Mouse (Mus musculus): ENCODE measurements at regions not wholly inside any gene's neighbourhood (a gene's known extent, or its start where the extent isn't known, plus 50 kb on each side); places are given as distances from the start of the nearest gene placed in this dataset.

DNA sequence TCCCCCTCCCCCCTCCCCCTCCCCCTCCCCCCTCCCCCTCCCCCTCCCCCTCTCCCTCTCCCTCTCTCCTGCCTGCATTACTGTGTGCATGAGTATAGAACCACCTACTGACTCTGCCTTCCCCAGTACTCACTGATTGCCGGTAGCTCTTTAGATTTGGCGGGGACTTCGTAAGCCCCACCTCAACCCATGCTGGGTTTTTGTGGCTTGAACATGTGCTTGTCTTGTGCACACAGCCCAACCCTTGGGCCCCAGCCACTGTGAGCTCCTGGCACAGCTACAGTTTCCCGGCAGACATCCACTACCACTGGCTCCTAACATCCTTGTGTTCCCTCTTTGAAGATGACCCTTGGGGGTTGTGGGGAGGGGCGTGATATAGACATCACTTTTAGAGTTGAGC is 87.4 kb upstream of the Cdh4 start:
- in situ Hi-C loops (cut with MboI): no loop called here

DNA sequence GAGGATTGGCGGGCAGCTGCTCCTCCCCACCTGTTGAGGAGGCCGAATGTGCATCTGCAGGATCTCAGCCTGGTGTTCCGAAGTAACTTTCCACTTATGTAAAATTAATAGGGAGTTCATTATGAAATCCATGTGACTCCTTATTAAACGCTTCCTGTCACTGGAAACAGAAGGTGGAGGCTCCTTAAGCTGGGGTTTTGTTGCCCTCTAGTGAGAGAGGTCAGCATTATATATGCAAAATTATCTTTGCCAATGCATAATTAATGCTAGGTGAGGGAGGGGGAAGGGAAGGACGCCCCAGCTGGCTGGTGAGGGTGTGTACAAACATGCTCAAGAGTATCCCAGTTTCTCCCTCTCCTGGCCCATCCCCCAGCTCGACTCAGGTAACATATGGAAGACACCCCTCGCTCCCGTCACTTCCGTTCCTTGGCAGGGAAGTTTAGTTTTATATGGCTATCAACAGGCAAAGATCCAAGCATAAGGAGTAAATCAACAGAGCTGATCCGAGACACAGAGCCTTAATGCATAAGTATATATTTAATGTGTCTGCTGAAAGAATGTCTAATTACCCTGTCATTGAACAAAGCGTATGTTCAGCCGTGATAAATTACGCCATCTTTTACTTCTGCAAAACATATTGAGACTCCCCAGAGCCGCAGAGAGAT is 71.2 kb upstream of the Cdh4 start:
- in situ Hi-C loops (cut with MboI): no loop called here

DNA sequence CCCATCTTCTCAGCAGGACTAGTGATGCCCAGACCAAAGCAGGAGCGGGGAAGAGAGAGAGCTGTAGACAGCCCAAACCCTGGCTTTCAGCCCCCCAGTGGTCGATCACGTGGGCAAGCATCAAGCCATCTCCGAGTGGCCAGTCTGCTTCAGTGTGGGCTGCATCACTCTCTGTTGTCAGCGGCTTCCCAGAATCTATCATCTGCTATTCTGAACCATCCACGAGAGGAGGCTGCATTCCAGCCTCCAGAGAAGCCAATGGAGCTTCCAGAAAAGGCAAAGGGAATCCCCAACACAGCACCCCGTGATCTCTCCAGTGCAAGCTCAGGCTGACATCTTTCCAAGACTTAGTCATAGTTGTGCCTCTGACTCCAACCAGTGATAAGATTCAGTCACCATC is 70.7 kb upstream of the Cdh4 start:
- in situ Hi-C loops (cut with MboI): no loop called here

DNA sequence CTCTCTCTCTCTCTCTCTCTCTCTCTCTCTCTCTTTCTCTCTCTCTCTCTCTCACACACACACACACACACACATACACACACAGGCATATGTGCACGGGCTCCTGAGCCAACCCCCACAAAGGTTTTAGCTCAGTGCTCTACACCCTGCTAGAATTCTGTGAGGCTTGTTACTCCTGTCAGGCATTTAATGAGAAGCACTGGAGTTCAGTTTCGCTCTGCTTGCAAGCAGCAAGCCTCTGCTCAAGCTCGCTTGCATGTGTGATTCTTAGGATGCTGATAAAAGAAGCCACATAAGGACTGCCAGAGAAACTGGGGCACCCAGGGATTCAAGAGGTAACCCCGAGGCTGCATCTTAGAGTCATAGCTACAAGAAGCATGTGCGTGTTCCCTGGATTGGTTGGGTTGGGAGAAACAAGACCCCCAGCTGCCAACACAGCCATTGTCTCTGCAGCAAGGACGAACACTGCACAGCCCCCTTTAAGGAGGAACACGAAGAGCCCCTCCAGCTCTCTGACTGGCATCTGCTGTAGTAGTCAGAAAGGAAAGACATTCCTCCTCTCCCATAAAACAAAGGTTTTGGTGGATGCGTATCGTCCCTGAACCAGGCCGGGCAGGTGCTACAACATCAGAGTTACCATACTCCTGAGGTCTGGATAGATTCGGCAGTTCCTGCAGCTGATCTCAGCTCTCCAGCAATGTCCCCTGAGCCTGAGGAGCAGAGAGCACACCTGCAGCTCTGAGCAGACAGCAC is 62.4 kb upstream of the Cdh4 start:
- in situ Hi-C loops (cut with MboI): no loop called here

DNA sequence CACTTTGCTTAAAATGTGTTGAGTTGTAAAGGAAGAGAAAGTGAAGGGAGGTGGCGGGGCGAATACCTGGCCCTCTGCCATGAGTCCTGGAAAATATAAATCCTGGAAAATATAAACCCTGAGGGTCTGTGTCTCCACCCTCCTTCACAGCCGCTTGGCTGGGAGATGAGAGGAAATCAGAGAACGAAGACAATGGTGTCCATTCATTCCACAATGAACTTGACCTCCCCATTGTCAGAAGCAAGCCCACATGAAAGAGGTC is 61.9 kb upstream of the Cdh4 start:
- in situ Hi-C loops (cut with MboI): no loop called here

DNA sequence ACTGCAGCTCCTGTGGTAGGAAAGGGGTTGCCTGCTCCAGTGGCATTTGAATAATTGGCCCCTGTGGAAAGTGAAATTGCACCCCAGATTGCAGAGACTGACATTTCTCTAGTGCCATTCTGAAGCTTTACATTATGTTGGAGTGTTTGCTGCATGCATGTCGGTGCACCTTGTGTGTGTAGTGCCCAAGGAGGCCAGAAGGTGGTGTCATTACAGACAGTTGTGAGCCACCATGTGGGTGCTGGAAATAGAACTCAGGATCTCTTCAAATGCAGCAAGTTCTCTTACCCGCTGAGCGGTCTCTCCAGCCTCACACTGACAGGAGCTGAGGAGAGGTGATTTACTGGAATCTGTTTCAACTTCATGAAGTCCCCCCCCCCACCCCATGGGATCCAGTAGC is 60.3 kb upstream of the Cdh4 start:
- in situ Hi-C loops (cut with MboI): no loop called here

DNA sequence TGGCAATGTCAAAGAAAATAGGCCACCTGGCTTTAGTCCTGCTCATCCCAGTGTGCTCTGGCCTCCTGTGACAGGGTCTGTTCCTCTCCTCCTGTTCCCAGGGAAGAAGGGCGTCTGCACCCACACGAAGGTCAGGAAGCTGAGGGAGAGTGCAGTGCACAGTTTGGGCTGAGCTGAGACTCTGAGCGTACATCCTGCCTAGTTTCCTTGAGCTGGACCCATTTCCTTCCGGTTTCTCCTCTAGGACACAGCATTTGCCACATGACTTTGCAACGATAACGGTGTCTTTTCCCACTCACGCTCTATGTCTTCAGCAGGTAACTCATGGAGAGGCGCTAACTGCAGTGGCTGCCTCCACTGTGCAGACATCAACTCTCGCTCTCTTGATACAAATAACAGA is 59.6 kb upstream of the Cdh4 start:
- in situ Hi-C loops (cut with MboI): no loop called here

DNA sequence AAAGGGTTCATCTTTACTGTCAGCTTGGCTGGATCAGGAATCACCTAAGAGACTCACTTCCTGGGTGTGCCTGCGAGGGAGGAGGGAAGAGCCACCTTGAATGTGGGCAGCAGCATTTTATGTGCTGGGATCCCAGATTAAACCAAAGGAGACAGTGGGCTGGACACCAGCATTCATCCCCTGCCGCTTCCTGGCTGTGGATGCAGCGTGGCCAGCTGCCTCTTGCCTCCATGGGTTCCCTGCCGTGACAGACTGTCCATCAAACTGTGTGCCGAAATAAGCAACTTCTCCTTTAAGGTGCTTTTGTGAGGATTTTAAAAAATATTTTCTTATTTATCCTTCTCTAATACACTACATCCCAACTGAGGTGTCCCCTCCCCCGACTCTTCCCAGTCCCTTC is 55.4 kb upstream of the Cdh4 start:
- in situ Hi-C loops (cut with MboI): no loop called here

DNA sequence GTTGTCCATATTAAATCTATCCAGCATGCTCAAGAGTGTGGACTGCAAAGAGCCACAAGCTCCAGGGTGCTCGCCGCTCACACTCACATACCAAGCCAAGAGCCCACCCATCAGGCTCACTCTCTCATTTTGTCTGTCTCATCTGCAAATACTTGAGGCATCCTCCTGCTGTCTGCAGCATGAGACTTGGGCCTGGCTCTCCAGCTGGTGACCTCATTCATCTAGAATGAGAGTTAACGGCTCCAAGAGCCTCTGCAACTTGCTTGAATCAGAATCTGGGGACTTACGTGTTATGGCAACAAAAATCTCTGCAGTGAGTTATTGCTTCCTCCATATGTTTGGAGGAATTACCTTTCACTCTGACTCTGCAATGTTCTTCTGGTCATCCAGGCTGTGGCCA is 51.7 kb upstream of the Cdh4 start:
- in situ Hi-C loops (cut with MboI): no loop called here

DNA sequence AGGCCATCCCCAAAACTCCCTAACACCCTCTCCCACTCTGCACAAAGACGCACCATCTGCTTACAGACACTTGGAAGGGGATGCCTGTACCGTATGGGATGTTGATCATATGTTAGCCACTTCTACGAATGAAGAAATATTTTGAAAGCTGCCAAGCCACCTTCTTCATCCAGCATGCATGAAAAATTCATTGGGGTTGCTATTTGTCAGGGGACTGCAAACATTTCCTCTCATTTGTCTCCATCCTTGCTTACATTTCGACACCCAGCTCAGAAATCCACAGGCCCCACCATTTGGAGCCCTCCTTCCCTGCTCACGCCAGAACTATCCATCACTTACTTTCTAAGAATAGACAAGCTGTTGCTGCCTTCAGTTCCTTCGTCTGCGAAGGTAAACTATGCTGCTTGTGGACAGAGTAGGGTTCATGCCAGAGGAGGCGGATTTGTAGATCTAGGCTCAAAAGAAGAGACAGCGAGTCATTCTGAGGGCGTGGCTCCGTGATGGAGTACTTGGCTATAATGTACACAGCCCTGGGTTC is 51.2 kb upstream of the Cdh4 start:
- in situ Hi-C loops (cut with MboI): no loop called here
